ENCODE assay signal across 11 mouse cellular contexts in the genomic region with DNA sequence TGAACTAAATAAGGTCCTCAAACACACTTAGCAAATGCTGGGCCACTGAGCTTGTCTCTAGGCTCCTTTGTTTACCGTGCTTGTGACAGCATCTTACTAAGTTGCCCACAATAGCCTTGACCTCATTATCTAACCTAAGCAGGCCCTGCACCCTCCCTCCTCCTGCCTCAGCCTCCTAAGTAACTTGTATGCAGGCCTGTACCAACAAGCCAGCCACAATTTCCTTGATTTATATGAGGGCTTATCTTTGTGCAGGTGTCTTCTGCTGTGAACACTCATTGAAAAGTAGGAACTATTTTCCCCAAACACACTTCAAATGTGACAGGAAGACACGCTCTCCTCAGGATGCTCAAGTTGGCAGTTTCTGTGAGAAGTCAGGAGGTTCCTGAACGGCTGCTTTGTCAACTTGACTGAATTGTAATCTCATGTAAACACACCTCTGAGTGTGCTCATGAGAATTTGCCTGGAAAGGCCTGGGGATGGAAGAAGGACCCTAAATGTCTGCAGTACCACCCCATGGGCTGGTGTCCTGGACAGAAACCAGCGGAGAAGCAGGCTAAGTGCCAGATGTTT. TPM values are rescaled to one million over a fixed set of nuclear protein-coding genes. Genes with fewer than 3 reads are reported as not detected.
DNase-seq lines count a peak whose midpoint lies in the region; ATAC-seq lines count a peak whose summit lies in the region.
"Had no signal": no experiment of that assay in that cellular context is flagged by ENCODE, and none has a peak within 500 bp of the region (broad histone marks: within the 10 kb centered on the region; RNA-seq: fewer than 3 reads in every experiment).

No protein-coding gene starts in this region.

- no peaks in the 10 kb centered on the region for H3K9me3 ChIP-seq in heart, embryonic 16.5 days (replicated peaks; ENCODE audit: control insufficient read depth, low read length)
- no peaks in the 10 kb centered on the region for H3K9me3 ChIP-seq in heart, embryonic 10.5 days
- H3K9me3 ChIP-seq in liver, embryonic 11.5 days (ENCODE audit: control insufficient read depth, low read length), result no peaks in the 10 kb centered on the region

- H3K4me2 ChIP-seq in heart, embryonic 16.5 days (ENCODE audit: low read depth, low read length), result no peak overlapping the region
- no peak overlapping the region for H3K4me2 ChIP-seq in liver, embryonic 11.5 days

- DNase-seq in heart, embryonic 10.5 days (ENCODE audit: low spot score), result no peak
- peak; percentile 42 for DNase-seq in thymus, postnatal 14 days
- no peak for DNase-seq in thymus, postnatal 36 days
- no peak for DNase-seq in liver, embryonic 11.5 days (ENCODE audit: low spot score)
- DNase-seq in right cerebral cortex, postnatal 10 days (ENCODE audit: low spot score in 2 of 2), result no peak
- no peak for DNase-seq in cerebellum, adult 11 months
- DNase-seq: cerebellum, adult 9-11 months; heart, postnatal 4 days had no signal

- peak overlapping the region; percentile 26; the same call in 1 of the 2 replicates for H3K27ac ChIP-seq in heart, embryonic 16.5 days (ENCODE audit: low read length)
- H3K27ac ChIP-seq in heart, embryonic 10.5 days, result no peak overlapping the region
- no peak overlapping the region for H3K27ac ChIP-seq in liver, embryonic 11.5 days (ENCODE audit: low read depth, low read length)

- no peak for ATAC-seq in heart, embryonic 16.5 days (replicated peaks; ENCODE audit: extremely low read depth, insufficient read depth, low FRiP score)
- ATAC-seq in liver, embryonic 11.5 days (replicated peaks; ENCODE audit: low FRiP score), result peak; percentile 88
- ATAC-seq in CD4-positive, CD25-positive, alpha-beta regulatory T cell, adult 4 months, result no peak

- H3K4me3 ChIP-seq in heart, embryonic 16.5 days (ENCODE audit: low read length), result no peak overlapping the region
- no peak overlapping the region for H3K4me3 ChIP-seq in heart, embryonic 10.5 days
- H3K4me3 ChIP-seq in liver, embryonic 11.5 days (ENCODE audit: low read depth, low read length), result no peak overlapping the region

- no peaks in the 10 kb centered on the region for H3K27me3 ChIP-seq in heart, embryonic 16.5 days (ENCODE audit: control insufficient read depth, insufficient read depth, low read length)
- H3K27me3 ChIP-seq in heart, embryonic 10.5 days (ENCODE audit: insufficient read depth, poor library complexity, severe bottlenecking), result no peaks in the 10 kb centered on the region
- H3K27me3 ChIP-seq in liver, embryonic 11.5 days (replicated peaks; ENCODE audit: control insufficient read depth, insufficient read depth, low read length), result no peaks in the 10 kb centered on the region

- no peak overlapping the region for H3K9ac ChIP-seq in heart, embryonic 16.5 days (ENCODE audit: low read length)
- no peak overlapping the region for H3K9ac ChIP-seq in liver, embryonic 11.5 days (ENCODE audit: low read depth, low read length)

- 57% methylated on average over 4 of the region's 4 CpGs for WGBS in heart, embryonic 16.5 days
- 50% methylated on average over 4 of the region's 4 CpGs for WGBS in heart, embryonic 10.5 days
- 27% methylated on average over 4 of the region's 4 CpGs for WGBS in liver, embryonic 11.5 days

- H3K36me3 ChIP-seq in heart, embryonic 16.5 days (ENCODE audit: control insufficient read depth, insufficient read depth), result no peaks in the 10 kb centered on the region
- no peaks in the 10 kb centered on the region for H3K36me3 ChIP-seq in heart, embryonic 10.5 days
- H3K36me3 ChIP-seq in liver, embryonic 11.5 days (ENCODE audit: control insufficient read depth, insufficient read depth, low read length), result no peaks in the 10 kb centered on the region

- H3K4me1 ChIP-seq in heart, embryonic 16.5 days (ENCODE audit: control insufficient read depth, insufficient read depth, low read length), result no peaks in the 10 kb centered on the region
- no peaks in the 10 kb centered on the region for H3K4me1 ChIP-seq in heart, embryonic 10.5 days
- H3K4me1 ChIP-seq in liver, embryonic 11.5 days (replicated peaks; ENCODE audit: control insufficient read depth, insufficient read depth, low read length), result peaks cover 9% of the 10 kb centered on the region; the same call in 1 of the 2 replicates

RNA-seq across cellular contexts. Expression of gene Edaradd, which starts 17.5 kb away (rescaled TPM):
- 0.90 and 2.2 TPM in 2 replicates for polyA plus RNA-seq in heart, embryonic 16.5 days (2015; fragmentation: Nextera tagmentation; extraction: Ambion mirVana)
- 0.39 and 0.67 TPM in 2 replicates for polyA plus RNA-seq in heart, embryonic 10.5 days (2016; fragmentation: Nextera tagmentation; extraction: Ambion mirVana)
- polyA plus RNA-seq in liver, embryonic 11.5 days (2014; fragmentation: Nextera tagmentation; extraction: Ambion mirVana), result 0.34 and 0.42 TPM in 2 replicates
- 1 to 10 TPM; 1.5 to 1.6 TPM for polyA plus RNA-seq in CD4-positive, CD25-positive, alpha-beta regulatory T cell, adult 4 months (2017; shearing (Covaris generic))
- polyA plus RNA-seq: C2C12 had no signal

RNA-seq across cellular contexts. Expression of gene Lgals8, which starts 38.0 kb away (rescaled TPM):
- polyA plus RNA-seq in heart, embryonic 16.5 days (2015; fragmentation: Nextera tagmentation; extraction: Ambion mirVana), result 17.9 and 19.8 TPM in 2 replicates
- 10.5 and 11.2 TPM in 2 replicates for polyA plus RNA-seq in heart, embryonic 10.5 days (2016; fragmentation: Nextera tagmentation; extraction: Ambion mirVana)
- 17.4 and 19.7 TPM in 2 replicates for polyA plus RNA-seq in liver, embryonic 11.5 days (2014; fragmentation: Nextera tagmentation; extraction: Ambion mirVana)
- polyA plus RNA-seq in CD4-positive, CD25-positive, alpha-beta regulatory T cell, adult 4 months (2017; shearing (Covaris generic)), result 100 to 1,000 TPM in 1 of 2 experiments, 10 to 100 TPM in 1; 95.6 to 112 TPM
